Mouse (Mus musculus) c-Kit-negative CD71-positive TER-119-positive erythroid progenitor cells, embryonic 14.5 days (primary cell): ENCODE results near the gene Ros1.

Experiments used
- DNase-seq: peaks from one replicate; pipeline ENCODE4 v3.0.0-alpha.2; 2013; ENCODE audit warnings: low read depth, low spot score

Ros1 gene

GRCm38 (mm10) chr10:52194957-52195852 is at the start of gene Ros1:
TSS of gene Ros1 (minus strand) at chr10:52195244.
- DNase-seq: no peak

- DNase-seq: no peak
Observed at GRCm38 (mm10) chr10:52242680-52243323, 47.8 kb upstream of the Ros1 start.

GRCm38 (mm10) chr10:52242015-52242414 is 47.0 kb upstream of the Ros1 start:
- DNase-seq: no peak

- DNase-seq: no peak
Observed at GRCm38 (mm10) chr10:52235461-52235860, 40.4 kb upstream of the Ros1 start.

- DNase-seq: no peak
Observed at GRCm38 (mm10) chr10:52234654-52234981, 39.6 kb upstream of the Ros1 start.

GRCm38 (mm10) chr10:52233969-52234653 is 39.1 kb upstream of the Ros1 start:
- DNase-seq: no peak

GRCm38 (mm10) chr10:52233301-52233968 is 38.4 kb upstream of the Ros1 start, which contains the start of gene Dcbld1:
TSS of gene Dcbld1 (plus strand) at chr10:52233619.
- no peak for DNase-seq

- DNase-seq: no peak
Observed at GRCm38 (mm10) chr10:52232196-52233176, 37.4 kb upstream of the Ros1 start.

- no peak for DNase-seq
Observed at GRCm38 (mm10) chr10:52219600-52219999, 24.6 kb upstream of the Ros1 start.

GRCm38 (mm10) chr10:52217564-52217934 is 22.5 kb upstream of the Ros1 start:
- no peak for DNase-seq

- DNase-seq: no peak
Observed at GRCm38 (mm10) chr10:52216797-52217563, 21.9 kb upstream of the Ros1 start.

- DNase-seq: no peak
Observed at GRCm38 (mm10) chr10:52215267-52215818, 20.3 kb upstream of the Ros1 start.

GRCm38 (mm10) chr10:52204006-52204405 is 9.0 kb upstream of the Ros1 start:
- no peak for DNase-seq

- no peak for DNase-seq
Observed at GRCm38 (mm10) chr10:52185900-52186299, 9.1 kb downstream of the Ros1 start.

GRCm38 (mm10) chr10:52182878-52183277 is 12.2 kb downstream of the Ros1 start:
- no peak for DNase-seq

- DNase-seq: no peak
Observed at GRCm38 (mm10) chr10:52174376-52174775, 20.7 kb downstream of the Ros1 start.

GRCm38 (mm10) chr10:52170489-52170888 is 24.6 kb downstream of the Ros1 start:
- no peak for DNase-seq

GRCm38 (mm10) chr10:52169841-52170240 is 25.2 kb downstream of the Ros1 start:
- no peak for DNase-seq

- DNase-seq: no peak
Observed at GRCm38 (mm10) chr10:52165376-52165775, 29.7 kb downstream of the Ros1 start.

- no peak for DNase-seq
Observed at GRCm38 (mm10) chr10:52160604-52161003, 34.4 kb downstream of the Ros1 start.
